Comparison of ENCODE assay signal across 15 mouse cellular contexts in genomic region chr5:50293794-50294193, GRCm38 (mm10).
DNase-seq lines count a peak whose midpoint lies in the region; ATAC-seq and TF ChIP-seq lines count a peak whose summit lies in the region.
"Had no signal": no experiment of that assay in that cellular context is flagged by ENCODE, and none has a peak within 500 bp of the region (broad histone marks: within the 10 kb centered on the region; RNA-seq: fewer than 3 reads in every experiment).

No protein-coding gene starts in this region.

- H3K36me3 ChIP-seq in forebrain, postnatal 0 days (ENCODE audit: insufficient read depth): no peaks in the 10 kb centered on the region
- no peaks in the 10 kb centered on the region for H3K36me3 ChIP-seq in forebrain, embryonic 16.5 days (ENCODE audit: control insufficient read depth, insufficient read depth)
- H3K36me3 ChIP-seq in lung, embryonic 14.5 days (ENCODE audit: insufficient read depth): no peaks in the 10 kb centered on the region

- ATAC-seq in forebrain, postnatal 0 days: no peak
- no peak for ATAC-seq in forebrain, embryonic 16.5 days
- ATAC-seq in lung, embryonic 14.5 days (ENCODE audit: insufficient read depth): no peak
- ATAC-seq: CD4-positive, CD25-positive, alpha-beta regulatory T cell, adult 4 months had no signal

- no peaks in the 10 kb centered on the region for H3K27me3 ChIP-seq in forebrain, postnatal 0 days (ENCODE audit: insufficient read depth, low read length)
- H3K27me3 ChIP-seq in forebrain, embryonic 16.5 days (replicated peaks; ENCODE audit: control insufficient read depth, insufficient read depth, low read length): no peaks in the 10 kb centered on the region
- H3K27me3 ChIP-seq in lung, embryonic 14.5 days (ENCODE audit: insufficient read depth, low read length): no peaks in the 10 kb centered on the region

- no peak overlapping the region for H3K4me3 ChIP-seq in forebrain, postnatal 0 days (ENCODE audit: low read depth, low read length)
- H3K4me3 ChIP-seq in forebrain, embryonic 16.5 days (replicated peaks; ENCODE audit: low read length): no peak overlapping the region
- H3K4me3 ChIP-seq in lung, embryonic 14.5 days (ENCODE audit: low read depth, low read length): no peak overlapping the region
- H3K4me3 ChIP-seq: erythroblast, embryonic 14.5 days had no signal

- peak; percentile 10; the same call in 1 of the 2 replicates for TF ChIP-seq CTCF in forebrain, postnatal 0 days (IDR thresholded peaks at IDR 0.05; ENCODE audit: low read depth)
- no peak; the same call in 1 of the 2 replicates for TF ChIP-seq CTCF in lung, embryonic 14.5 days (IDR thresholded peaks at IDR 0.05; ENCODE audit: low read depth)

- DNase-seq in forebrain, postnatal 0 days: no peak
- DNase-seq in lung, embryonic 14.5 days: peak; percentile 42
- no peak for DNase-seq in lung, postnatal 14 days
- DNase-seq in R1 (ENCODE audit: low read depth, low spot score): peak; percentile 49
- peak; percentile 0 for DNase-seq in naive thymus-derived CD4-positive, alpha-beta T cell, adult 2 months (ENCODE audit: low read depth)
- DNase-seq in gastrocnemius, postnatal 10 days: no peak
- no peak for DNase-seq in cerebellum, postnatal 36 days
- DNase-seq: cerebellum, adult 2 months; heart, postnatal 36 days; kidney, postnatal 25 days; lung, postnatal 4 days; right cerebral cortex, postnatal 14 days had no signal

- 62% methylated on average over 3 of the region's 3 CpGs for WGBS in forebrain, postnatal 0 days
- WGBS in forebrain, embryonic 16.5 days: 67% methylated on average over 3 of the region's 3 CpGs
- 55% methylated on average over 3 of the region's 3 CpGs for WGBS in lung, embryonic 14.5 days

- H3K9me3 ChIP-seq in forebrain, postnatal 0 days (ENCODE audit: low read length): no peaks in the 10 kb centered on the region
- no peaks in the 10 kb centered on the region for H3K9me3 ChIP-seq in forebrain, embryonic 16.5 days (ENCODE audit: control insufficient read depth, low read length)
- no peaks in the 10 kb centered on the region for H3K9me3 ChIP-seq in lung, embryonic 14.5 days (ENCODE audit: low read depth, low read length)

- H3K4me1 ChIP-seq in forebrain, postnatal 0 days (ENCODE audit: insufficient read depth): no peaks in the 10 kb centered on the region
- no peaks in the 10 kb centered on the region for H3K4me1 ChIP-seq in forebrain, embryonic 16.5 days (replicated peaks; ENCODE audit: control insufficient read depth, insufficient read depth, low read length)
- no peaks in the 10 kb centered on the region for H3K4me1 ChIP-seq in lung, embryonic 14.5 days (ENCODE audit: insufficient read depth)

- H3K4me2 ChIP-seq in forebrain, postnatal 0 days (ENCODE audit: low read depth): no peak overlapping the region
- H3K4me2 ChIP-seq in forebrain, embryonic 16.5 days (ENCODE audit: low read length): no peak overlapping the region
- no peak overlapping the region for H3K4me2 ChIP-seq in lung, embryonic 14.5 days

- no peak overlapping the region for H3K9ac ChIP-seq in forebrain, postnatal 0 days
- no peak overlapping the region for H3K9ac ChIP-seq in forebrain, embryonic 16.5 days (replicated peaks; ENCODE audit: low read depth, low read length)
- H3K9ac ChIP-seq in lung, embryonic 14.5 days: no peak overlapping the region

- H3K27ac ChIP-seq in forebrain, postnatal 0 days (ENCODE audit: low read depth, low read length): no peak overlapping the region
- H3K27ac ChIP-seq in forebrain, embryonic 16.5 days (ENCODE audit: low read length): no peak overlapping the region
- no peak overlapping the region for H3K27ac ChIP-seq in lung, embryonic 14.5 days (ENCODE audit: low read depth)

Comparison
In these comparisons a context has a peak if more than half of its experiments do, and no peak if none do; other contexts are left out.
1. DNase-seq: peak in lung, embryonic 14.5 days (single experiment), R1 (single experiment) and naive thymus-derived CD4-positive, alpha-beta T cell, adult 2 months (single experiment); none in forebrain, postnatal 0 days (single experiment), lung, postnatal 14 days (single experiment), gastrocnemius, postnatal 10 days (single experiment) and cerebellum, postnatal 36 days (0 of 2).